Mouse (Mus musculus) B cell, adult 2 months (primary cell): ENCODE measurements around the gene Tbc1d2.
A peak's percentile ranks its signal among the peaks of the same experiment; 100 is the strongest.

Experiments used
- DNase-seq, 2 experiments: peaks; one replicate each; pipeline ENCODE4 v3.0.0; 2022

The Tbc1d2 gene

DNA sequence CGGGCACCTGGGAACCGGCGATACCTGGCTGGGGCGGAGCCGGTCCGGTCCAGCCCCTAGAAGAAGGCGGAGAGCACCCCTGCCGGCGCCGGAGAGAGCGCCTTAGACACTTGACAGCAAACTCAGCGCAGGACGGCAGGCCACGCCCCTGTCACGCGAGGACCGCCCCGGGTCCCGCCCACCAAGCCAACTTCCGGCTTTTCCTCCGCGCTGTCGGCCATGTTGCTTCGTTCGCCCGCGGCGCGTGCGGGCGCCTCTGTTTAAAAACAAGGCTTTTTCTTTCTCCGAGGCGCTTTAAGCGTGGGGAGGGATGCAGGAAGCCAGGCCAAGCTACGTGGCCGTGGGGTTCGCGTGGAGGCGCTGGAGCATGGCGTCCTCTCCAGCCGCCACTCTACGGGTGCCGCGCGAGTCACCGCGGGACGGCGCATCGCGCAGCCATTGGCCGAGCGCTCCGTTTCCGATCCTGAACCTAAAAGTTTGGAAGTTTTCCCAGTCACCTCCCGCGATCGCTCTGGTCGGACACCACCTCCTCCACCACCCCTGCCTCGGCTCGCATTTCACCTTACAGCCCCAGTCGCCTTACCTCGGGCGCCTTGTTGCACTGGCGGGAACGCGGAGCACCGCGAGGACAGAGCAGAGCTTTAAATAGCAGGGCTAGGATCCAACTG is at the start of gene Tbc1d2:
TSS of gene Tbc1d2 (minus strand) at position 124 of the 668 bp plus-strand sequence.
- peak; percentile 99 for DNase-seq

DNA sequence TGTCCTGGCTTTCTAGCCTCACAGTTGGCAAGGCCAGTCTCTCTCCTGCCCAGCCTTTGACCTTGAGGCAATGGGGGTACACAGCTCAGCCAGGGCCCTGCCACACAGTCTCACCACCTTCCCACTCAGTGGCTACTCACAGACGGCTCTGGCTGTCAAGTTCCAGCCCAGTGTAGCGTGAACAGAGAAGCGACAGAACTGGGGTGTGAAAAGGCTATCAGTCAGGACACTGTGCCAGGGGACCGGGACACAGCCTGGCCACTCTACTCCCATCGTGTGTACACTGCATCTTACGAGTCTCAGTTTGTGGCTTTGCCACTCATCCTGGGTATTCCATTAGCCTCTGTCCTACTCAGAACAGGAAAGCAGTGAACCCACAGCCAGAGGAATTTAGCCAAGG is 46.5 kb upstream of the Tbc1d2 start:
- no peak for DNase-seq

DNA sequence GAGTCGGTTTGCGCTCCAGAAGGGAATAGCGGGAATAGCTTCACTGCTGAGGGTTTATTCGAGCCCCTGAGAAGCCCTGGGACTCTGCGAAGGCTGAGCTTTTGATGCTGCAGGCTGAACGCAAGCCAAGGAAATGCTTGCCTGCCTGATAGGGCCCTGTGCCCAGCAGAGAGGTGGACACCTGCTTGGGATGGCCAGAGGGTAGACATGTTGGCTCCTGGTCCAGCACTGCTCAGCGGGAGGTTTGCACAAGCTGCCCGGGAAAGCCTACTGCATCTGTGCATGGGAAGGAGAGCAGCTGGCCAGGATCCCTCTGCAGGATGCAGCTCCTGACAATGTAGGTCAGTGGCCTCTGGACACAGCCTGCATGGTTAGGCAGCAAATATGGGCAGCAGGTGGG is 40.6 kb upstream of the Tbc1d2 start:
- DNase-seq: no peak

DNA sequence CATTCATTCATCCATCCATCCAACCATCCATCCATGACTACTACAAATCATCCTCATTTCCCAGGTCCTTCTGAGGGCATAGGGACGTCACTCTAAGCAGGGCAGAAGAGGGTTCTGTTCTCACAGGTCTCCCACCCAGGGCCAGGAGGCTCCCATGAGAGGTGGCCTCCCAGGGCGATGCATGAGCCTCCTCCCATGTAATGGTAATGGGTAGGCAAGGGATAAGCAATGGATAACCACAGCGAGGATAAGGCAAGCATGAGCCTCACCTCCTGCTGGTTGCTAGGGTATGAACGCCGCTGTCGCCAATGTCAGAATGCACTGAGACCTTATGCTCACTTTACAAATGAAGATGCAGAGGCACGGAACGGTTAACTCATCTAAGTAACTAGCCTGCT is 40.0 kb upstream of the Tbc1d2 start:
- DNase-seq: no peak

DNA sequence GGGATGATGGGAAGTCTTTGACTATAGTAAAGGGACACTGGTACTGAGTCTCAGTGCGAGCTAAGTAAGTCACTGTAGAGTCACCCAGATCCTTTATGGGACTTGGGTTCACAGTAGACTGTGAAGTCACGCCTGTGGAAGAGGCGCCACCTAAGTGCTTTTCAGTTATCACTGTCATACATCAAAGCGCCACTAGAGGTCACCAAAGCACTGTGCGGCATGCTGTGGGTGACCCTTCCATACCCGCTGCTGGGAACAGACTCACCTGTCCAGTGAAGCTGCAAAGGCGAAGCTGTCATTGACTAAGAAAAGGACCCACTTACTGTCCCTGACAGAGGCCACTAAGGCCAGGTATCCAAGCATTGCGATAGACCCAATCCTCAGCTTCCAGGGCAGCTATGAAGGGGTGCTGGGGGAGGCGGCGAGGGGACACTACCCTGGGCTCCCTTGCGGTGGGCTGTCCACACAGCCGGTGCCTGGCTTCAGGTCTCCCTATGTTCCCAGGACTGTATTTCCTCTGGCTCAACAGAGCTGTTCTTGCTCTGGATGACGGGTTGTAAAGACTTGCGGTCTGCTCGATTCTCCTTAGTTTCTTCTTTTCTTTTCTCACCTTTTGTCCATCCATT is 39.5 kb upstream of the Tbc1d2 start:
- DNase-seq: peak; percentile 80 to 81

DNA sequence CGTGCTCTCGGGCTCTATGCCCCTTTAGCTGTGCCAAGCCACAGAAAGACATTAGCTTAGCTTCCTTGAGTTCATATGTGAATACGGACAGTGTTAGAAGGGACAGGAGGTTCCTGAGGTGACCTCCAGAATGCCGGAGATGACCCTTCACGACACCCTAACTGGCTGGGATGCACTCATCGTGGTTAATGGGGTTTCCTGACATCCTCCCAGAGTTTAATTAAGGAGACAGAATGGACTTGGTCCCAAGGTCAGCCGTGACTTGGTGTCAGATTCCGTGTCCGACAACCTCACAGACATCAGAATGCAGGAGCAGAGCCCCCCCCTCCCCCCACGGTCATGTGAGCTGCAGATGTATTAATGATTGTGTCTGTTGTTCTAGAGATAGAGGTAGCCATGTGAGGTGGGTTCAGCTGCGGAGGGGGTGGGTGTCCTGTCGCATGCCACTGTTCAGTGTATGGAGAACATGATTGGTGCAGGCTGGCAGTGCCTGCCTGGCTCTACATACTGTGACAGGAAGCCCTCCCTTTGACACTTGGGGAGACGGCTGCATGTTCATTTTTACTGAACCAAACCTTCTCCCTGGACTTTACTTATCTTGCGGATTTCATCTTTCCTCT is 38.3 kb upstream of the Tbc1d2 start:
- no peak for DNase-seq

DNA sequence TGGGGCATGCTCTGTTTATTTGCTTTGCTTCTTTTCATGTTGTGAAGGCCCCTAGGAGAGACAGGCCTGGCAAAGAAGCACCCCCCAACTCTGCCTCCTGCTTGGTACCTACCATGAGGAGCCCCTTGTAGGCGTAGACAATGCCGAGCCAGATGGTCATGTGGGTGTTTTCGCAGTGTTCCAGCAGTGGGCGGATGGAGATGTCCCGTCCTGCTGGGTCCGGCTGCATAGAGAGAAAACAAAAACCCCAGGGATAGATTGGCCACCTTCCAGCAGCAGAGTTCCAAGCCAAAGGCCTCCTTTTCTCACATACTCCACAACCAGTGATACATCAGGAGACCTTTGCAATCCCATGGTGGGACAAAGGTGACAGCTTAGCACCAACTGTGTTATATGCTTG is 34.2 kb upstream of the Tbc1d2 start:
- DNase-seq: no peak

DNA sequence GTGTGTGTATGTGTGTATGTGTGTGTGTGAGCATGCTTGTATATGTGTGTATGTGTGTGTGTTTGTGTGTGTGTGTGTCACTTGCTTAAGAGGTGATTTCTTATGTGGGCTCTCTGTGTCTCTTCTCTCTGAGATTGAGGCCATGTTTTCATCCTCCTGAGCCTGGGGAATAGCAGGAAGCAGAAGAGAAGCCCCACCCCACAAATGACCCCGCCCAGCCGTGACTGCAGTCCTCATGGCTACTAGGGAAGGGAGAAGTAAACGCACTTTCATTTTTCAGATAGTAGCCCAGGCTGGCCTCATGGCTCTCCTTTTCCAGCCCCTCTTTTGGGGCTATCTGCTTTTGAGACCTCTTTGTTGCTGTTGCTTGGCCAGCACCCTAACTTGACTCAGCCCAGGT is 26.6 kb upstream of the Tbc1d2 start:
- no peak for DNase-seq

DNA sequence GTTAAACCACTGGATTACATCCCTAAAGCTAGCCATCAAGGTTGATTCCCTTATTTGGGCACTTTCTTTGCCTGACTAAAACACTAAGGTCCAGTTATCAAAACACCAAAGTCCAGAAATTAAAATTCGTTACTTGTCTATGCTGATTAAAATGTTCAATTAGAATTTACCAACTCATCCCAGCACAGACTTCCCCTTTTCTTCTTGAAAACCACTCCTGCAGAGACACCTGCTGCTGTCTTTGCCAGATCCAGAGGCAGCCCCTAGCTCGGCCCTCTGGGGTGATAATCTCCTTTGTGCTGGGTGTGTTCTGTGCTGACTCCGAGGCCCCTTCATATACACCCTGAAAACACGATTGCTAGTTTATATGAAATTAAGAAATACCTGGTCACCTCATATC is 26.0 kb upstream of the Tbc1d2 start:
- no peak for DNase-seq

DNA sequence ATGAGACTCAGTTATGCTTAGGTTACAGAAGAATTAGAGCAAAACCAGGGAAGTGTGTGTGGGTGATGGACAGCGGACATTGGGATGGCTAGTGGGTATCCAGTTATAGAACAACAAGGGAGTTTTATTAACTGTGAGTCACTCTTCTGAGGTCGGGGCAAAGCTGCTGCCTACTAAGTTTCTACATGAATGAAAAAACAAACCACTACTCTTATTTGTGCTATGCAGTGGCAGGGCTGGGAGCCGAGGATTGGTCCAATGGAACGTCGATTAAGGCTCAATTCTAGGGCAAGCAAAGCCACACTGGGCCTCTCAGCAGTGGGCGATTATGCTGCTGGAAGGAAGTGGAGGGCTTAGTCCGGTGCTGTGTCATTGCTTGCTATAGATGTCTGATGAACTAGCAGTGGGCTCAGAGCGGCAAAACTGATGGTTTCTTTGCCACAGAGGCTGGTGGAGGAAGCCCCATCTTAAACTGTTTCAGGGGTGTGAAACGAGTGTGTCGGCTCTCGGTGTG is 25.3 kb upstream of the Tbc1d2 start:
- no peak for DNase-seq

DNA sequence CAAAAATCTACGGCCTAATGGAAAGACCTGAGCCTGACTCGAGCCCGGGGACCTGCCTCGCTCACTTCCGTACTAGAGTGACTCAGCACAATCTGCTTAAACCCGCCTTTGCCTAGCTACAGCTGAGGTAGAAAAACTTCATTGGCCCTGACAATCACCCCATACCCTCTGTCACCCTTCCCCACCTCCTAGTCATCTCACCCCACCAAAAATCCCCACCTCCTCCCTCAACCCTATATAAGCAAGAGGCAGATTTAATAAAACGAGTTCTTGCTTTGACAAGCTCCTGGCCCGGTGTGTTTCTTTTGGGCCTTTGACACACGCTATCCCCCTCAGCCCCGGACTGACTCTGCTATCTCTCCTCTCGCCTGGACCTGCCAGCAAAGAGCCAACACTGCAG is 18.6 kb upstream of the Tbc1d2 start:
- DNase-seq: no peak

DNA sequence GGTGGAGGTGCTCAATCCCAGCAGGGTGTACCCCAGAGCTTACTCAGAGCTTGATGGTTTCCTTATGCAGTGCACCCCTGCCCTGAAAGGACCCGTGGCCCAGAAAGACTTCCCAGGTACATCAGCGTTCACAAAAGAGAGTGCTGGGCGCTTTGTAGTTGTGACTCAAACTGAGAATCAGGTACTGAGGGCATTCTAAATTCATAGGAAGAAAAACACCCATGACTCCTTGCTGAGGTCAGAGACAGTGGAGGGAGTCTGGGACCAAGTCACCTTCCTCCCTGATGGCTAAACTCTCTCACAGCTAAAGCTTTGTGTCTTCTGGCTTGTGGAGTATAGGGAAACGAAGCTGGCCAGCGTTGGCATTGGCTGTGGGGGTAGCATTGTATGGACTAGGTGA is 16.4 kb upstream of the Tbc1d2 start:
- DNase-seq: no peak

DNA sequence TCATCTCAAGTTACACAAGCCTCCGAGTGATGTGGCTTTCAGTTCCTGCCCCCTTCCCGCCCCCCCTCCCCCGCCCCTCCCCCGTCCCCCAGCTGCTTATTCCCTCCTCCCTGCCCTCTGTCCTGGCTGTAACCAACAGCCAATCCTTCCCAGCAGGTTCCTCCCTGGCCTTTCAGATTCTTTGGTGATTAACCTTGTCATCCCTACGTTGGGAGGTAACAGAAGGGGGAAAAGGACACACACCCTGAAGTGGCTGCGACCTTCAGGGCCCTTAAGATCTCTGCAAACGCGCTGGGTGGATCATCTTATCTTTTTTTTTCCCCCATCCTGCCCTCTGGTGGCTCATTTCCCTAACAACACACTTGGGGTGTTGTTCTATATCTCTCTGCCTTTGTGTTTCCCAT is 15.4 kb upstream of the Tbc1d2 start:
- peak; percentile 25 to 37 for DNase-seq

DNA sequence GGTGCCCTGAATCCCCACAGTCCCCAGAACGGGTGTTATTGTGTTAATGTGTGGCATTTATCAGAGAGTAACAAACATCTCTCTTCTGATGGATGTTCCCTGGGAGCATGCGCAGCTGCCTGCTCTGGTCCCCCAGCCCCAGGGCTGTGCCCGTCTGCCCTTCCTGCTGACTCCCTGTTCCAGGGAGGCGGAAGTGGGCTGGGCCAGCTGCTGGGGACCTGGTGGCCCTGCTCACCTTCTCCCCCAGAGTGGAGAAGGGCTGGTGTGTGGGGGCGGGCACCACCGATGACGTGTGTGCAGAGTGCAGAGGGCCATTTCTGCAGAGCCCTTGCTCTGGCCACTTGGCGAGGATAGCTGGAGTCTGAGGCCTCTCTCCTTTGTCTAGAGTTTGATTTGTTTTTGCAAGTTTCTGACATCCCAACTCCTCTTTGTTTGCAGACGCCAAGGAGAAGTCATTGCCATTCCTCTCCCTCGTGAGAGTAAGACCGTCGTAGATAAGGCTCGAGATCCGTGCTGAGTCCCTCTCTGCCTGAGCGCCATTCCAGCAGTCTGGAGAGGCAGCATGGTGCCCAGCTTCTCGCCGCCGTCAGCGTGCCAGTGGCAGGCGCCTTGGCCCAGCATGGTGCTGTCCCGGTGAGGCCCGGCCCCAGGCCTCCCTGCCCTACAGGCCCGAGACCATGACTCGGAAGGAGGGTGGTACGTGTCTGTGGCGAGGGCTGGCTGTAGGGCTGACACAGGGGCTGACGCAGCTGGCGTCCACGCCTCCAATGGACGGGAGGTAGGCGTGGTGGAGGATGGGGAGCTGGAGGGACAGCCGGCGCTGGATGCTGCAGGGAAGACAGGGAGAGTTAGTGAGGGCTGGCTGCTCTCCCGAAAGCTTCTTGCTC is 14.4 kb upstream of the Tbc1d2 start:
- DNase-seq: no peak

DNA sequence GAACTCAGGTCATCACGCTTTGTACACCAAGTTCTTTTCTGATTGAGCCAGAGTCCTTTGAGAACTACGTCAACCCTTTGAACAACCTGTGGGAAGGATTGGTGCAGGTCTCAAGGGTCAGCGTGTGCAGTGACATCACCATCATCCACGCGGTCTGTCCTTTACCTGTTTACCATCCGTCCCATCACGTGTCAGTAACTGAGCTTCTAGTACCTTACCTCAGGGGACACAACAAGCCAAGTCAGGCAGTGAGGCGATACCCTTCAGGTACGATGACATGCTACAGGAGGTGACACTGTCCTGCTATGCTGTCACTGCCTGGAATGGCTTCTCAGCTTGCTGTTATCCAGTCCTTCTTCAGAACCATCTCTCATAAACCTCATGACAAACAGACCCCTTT is 11.4 kb upstream of the Tbc1d2 start:
- DNase-seq: no peak

DNA sequence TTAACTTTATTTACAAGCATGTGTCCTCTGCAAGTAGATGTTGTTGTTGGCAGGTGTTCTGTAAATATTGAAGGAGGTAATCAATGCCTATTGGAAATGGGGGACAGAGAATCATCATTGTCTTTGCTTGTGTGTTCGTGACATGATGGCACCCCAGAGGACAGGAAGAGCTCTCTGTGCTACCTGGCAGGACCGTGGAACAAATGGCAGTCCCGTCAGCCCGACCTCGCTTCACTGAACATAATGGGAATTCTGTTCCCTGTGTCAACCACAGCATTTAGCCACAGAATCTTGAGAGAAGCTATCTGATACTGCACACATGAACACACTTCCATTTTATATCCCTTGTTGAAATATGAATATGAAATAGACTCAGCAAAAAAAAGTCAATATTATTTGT is 8.9 kb upstream of the Tbc1d2 start:
- no peak for DNase-seq

DNA sequence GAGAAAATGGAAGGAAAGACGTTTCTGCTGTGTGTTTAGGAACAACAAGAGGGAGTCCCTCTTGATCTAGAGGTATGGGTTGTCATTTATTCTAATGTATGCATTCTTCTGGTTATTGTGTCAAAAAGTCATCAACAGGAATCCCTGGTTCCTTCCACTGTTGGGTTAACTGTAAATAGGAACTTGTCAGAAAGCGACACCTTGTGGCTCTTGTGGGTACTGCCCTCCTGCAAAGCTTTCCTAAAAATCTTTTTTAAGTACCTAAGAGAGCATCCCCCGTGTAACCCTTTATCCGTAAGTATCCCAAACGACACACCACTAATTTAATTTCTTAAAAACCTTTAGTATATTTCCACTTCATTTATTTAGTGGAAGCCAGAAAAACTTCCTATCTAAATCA is 7.1 kb upstream of the Tbc1d2 start:
- peak; percentile 85 to 87 for DNase-seq

DNA sequence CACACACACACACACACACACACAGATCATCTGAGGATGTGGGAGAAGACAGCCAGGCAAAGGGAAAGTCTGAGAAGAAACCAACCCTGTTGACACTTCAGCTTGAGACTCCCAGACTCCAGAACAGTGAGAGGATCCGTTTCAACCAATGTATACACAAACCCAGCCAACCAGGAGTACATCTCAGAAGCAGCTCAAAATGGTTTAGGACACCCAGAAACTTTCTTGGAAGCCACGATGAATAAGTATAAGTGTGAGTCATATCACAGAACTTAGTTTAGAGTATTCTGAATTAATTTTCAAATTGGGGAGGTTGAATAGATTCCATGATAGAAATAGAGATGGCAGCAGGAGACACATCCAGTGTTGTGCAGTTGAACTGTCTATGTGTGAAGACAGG is 5.9 kb upstream of the Tbc1d2 start:
- DNase-seq: no peak

DNA sequence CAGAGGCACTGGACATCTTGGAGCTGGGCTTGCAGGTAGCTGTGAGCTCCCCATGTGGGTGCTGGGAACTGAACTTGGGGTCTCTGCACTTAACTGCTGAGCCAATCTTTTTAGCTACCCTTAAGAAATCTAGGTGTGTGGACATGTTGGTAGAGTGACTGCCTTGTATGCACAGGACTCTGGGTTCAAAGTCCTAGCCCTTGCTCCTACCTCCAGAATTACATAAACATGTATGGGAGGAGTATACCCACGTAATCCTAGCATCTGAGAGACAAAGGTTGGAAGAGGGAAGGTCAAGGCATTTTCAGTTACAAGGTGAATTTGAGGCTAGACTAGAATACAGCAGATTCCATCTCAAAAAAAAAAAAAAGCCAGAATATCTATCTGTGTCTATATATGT is 5.3 kb upstream of the Tbc1d2 start:
- DNase-seq: no peak

DNA sequence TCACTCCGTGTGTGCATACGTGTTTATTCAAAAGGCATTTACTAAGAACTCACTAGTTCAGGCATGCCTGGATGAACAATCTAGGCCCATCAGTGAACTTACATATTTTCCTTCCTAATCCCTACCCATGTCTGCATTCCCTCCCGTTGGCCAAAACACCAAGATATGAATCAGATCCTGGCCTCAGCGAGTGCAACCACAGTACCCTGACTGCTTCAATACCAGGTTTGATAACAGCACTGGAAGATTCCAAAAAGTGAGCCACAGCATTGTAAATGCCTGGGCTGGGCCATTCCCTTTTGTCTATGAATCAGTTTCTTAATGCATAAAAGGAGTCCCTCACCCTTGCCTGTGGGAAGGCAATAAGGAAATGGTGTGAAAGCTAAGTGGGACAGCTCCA is 848 bp downstream of the Tbc1d2 start:
- DNase-seq: no peak

DNA sequence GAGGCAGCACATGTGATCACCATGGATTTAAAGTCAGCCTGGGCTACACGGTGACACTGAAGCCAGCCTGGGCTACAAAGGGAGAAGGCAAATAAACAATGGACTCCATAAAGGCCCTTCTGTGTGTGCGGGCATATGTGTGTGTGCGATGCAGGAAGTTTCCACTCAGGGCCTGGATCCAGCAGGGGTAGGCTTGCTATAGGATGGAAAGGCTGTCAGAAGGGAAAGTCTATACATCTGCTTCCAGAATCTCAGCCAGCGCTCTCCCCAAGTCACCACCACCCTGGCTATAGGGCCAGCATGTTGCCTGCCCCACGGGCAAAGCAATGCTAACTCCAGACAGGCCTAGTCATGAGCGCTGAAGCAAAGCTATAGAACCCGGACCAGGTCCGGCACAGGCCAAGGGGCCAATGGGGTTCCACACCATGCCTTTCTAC is 6.3 kb downstream of the Tbc1d2 start:
- no peak for DNase-seq

DNA sequence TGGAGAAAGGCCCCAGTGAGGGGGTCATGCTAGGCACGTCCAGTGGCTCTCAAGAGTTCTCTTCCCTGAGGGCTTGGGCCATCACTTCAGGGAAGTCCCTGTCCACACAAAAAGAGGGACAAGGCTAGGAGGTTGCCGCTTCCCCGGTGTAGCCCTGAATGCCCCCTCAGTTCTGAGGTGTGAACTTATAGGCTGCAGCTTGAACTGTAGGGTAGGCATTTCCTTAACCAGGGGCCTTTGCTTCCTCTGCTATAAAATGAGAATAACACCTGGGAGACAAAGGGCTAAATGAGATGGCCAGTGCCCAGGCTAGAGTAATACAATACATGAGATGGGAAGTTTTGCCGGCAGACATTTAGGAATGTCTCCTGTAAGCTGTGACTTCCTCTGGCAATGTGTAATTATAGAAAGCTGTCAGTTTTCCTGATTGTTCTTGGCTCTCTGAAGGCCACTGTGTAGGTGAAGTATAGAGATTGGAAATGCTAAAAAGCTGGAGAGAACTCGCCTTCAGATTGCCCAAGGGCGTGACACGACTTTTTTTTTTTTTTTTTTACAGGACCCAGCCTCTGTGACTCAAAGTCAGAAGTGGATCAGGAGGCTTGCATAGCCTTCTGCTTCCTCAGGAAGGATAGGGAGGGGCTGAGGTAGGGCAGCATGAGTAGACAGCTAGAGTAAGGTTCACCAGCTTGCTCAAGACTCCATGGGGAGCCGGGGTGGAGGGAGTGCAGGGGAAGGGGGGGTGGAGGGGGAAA is 6.9 kb downstream of the Tbc1d2 start:
- DNase-seq: no peak

DNA sequence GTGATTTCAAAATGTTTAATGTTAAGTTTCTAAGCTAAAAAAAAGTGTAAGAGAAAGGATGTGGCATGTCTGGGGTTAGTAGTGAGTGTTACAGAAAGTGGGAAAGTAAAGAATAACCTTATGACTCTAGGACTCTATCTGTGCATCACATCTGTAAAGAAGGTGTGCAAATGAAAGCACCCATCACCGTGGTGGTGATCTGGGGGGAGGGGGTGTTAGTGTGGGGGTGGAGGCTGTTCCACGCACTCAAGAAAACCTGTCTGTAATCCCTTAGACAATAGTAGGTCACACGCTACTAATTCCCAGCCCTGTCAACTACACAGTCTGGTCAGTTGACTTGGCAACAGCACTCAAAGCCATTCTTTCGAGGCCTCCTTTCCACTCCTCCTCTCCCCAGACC is 8.7 kb downstream of the Tbc1d2 start:
- DNase-seq: no peak
